Mouse (Mus musculus): ENCODE results near the gene C530008M17Rik.

C530008M17Rik gene

DNA sequence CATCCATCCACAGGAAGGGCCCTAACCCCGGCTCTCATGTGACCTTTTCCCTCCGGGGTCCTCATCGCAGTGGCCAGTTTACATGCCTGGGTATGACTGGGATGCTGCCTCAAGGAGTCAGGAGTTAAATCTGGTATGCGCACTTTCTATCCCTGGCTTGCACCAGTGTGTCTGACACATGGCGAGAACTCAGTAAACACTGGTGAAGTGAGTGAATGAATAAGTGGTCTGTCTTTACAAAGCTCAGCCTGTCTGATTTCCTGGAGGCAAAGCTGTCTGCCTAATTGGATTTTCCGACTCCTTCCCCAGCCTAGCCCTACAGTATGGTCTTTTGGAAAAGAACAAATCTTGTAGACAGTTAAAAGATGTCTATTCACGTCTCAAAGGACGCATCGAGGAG lies 45.8 kb downstream of the C530008M17Rik start:
- in situ Hi-C loops (cut with MboI, MseI), result no loop called here

DNA sequence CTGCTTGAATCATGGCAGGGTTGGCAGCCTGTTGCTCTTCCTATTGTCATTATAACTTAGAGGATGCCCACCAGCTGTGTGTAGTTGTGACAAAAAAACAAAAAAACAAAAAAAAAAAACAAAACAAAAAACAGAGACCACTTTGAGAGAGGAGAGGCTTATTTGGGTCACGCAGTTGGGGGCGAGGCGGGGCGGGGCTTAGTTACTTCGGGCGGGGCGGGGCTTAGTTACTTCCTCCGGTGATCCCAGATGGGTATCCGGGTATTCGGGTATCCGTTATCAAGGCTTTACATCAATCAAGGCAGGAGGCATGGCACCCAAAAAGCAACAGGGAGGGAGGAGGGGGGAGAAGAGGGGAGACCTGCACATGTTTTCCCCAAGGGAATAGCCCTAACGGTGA lies 46.3 kb downstream of the C530008M17Rik start:
- in situ Hi-C loops (cut with MboI, MseI), result no loop called here

DNA sequence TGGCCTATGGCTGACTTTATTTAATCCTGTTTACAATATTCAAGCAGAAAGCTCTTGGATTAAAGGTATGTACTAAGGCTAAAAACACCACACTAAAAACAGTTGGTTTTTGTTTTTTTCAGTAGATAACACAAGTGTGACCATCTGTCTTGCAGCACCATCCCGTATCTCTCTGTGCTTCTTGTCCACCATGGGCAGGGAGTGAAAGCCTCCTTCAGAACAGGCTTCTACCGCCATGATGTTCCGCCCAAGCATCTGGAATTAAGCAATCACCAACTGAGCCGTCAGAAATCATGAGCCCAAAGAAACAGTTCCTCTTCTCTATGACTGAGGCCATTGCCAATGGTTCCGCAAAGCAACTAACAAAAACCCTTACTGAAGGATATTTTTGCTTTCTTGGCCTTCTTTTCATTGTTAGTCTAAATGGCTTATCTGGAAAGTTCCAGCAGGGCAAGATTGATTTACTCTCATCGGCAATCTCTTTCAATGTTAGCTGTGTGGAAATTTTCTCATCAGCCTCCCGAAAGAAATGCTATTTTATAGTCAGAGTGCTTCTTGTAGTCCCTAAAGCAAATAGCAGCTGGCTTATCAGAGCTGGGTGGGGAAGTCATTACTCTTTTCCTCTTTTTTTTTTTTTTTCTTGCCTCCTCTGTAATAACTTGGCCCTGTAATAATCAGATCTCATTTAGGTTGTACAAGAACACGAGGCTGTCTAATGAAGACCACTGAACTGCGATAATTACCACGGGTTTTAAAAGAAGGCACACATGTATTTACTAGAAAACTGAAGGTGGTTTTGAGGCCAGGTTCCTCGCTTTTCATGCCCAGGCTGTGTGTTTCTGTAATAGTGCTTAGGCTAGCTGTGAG lies 49.2 kb downstream of the C530008M17Rik start:
- in situ Hi-C loops (cut with MboI, MseI), result no loop called here

DNA sequence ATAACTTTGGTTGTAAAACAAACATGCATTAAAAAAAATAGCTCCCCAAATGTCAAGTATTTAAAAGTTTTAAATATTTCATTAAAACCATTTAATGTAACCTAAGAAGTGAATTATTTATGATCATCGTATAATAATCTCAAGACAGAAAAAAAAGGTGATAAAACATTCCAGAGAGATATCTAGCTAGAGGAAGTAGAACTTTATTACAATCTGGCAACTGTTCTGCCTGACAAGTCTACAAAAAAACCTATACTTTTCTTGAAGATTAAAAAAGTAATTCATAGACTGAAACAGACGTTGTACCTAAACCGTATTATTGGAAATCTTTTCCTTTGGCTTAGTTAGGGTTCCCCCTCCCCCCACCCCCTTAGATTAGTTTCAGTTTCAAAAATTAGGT lies 50.8 kb downstream of the C530008M17Rik start:
- in situ Hi-C loops (cut with MboI, MseI), result no loop called here

DNA sequence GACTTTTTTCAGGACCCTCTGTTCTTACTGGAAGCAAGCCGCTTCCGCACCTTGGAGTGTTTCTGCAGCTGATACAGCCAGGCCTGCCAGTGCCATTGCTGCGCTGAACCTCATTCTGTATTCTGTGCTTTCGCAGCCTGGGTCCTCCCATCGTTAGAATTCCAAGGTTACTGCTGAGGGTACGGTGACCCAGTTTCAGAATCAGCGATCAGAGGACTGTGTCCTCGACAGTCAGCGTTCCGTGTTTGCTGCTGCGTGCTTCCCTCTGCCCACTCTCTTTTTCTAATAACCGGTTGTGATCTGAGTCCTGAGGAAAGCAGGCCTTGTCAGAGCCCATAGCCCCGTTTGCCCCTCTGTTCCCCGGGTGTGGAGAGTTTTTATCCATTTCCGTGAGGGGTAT lies 51.7 kb downstream of the C530008M17Rik start:
- in situ Hi-C loops (cut with MboI, MseI), result no loop called here

DNA sequence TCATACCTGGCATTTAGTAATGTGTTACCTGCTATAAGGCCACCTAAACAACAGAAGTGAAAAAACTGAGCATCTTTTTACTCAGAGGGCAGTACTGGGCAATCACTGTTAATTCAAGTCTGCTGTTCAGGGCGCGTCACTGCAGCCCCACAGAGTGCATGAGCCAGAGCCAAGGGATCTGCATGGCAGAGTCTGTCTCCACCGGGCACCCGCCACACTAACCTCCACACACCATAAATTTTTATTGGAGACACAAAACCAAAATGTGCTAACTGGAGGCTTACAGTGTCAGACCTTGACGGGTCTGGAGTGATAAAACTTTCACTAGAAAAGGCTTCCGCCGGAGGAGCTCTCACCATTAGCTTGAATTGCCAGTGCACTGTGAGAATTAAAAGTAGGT lies 57.4 kb downstream of the C530008M17Rik start:
- in situ Hi-C loops (cut with MboI, MseI), result no loop called here

DNA sequence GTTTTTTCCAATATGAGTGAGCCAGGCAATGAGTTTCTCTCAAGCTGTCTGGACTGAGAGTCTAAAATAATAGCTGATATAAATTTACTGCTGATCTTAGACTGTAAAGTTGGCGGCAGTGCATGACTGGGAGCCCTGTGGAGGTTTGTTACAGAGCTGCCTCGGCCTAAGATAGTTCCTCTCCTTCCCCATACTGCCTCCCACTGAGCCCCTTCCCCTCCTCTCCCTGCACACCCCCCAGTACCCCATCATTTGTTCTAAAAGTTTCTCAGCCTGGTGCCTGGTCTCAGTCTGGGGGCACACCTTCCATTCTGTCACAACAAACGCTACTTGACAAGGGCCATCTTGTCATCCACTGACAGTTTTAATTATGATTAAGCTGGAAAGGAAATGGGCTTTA lies 63.6 kb downstream of the C530008M17Rik start:
- in situ Hi-C loops (cut with MboI, MseI), result no loop called here

DNA sequence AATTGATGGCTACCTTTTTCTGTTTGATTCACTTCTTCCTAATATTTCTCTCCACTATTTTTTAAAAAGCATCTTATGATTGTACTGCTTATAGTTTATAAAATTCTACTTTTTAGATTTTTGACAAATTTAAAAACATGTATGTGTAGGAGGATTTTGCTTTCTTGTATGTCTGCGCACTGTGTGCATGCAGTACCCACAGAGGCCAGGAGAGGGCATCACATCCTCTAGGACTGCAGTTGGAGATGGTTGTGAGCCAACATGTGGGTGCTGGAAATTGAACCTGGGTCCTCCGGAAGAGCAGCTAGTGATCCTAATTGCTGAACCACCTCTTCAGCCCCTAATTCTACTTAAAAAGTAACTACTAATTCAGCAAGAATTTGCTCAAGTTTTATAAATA lies 68.6 kb downstream of the C530008M17Rik start:
- in situ Hi-C loops (cut with MboI, MseI), result no loop called here

DNA sequence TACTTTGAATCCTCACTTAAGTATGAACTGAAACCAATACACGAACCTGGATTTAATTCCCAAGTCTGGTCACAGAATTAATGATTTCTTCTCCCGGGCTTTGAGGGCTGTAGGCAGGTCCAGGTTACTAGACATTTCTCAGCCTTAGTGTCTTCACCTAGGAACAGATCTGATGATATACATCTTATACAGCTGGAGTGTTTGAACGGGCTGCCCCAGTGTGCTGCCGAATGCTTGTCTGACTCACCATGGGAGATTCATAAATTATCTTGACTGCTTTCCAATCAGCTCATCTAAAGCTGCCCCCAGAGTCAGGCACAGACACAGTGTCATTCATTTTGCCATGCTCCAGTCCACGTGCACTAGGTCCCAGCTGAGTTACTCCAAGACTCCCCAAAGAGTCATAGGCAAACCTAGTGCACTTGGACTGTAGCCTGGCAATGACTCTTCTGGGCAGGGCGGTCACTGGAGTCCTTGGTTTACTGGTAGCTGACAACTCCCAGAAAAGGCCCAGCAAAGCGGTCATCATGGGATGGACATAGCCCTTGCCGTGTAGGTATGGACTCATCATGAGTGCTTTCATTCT lies 70.3 kb downstream of the C530008M17Rik start:
- in situ Hi-C loops (cut with MboI, MseI), result no loop called here

DNA sequence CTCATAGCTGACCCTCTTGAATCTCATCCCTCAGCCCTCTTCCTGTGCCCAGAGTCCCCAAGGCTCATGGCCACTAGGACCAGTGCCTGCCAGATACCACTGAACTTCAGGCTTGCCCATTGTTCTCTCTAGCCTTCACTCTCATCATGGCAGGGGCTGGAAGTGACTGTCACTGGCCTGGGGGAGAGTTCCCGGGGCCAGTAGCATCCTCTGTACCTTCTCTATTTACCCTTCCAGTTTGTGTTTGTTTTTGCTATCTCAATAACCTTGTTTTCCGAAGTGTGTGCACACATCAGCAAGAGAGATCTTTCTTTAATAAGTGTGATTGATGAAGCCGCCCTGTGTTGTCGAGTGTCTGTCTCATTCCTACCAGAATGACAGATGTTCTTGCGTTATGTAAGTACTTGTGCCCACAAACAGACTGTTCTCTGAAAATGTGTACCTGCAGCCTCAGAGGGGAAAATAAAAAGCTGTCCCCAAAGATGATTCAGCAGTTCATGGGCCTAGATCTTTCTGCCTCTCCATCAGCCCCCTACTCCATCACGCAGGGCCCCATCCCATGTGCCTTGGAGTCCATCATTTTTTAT lies 76.8 kb downstream of the C530008M17Rik start:
- in situ Hi-C loops (cut with MboI, MseI), result no loop called here

DNA sequence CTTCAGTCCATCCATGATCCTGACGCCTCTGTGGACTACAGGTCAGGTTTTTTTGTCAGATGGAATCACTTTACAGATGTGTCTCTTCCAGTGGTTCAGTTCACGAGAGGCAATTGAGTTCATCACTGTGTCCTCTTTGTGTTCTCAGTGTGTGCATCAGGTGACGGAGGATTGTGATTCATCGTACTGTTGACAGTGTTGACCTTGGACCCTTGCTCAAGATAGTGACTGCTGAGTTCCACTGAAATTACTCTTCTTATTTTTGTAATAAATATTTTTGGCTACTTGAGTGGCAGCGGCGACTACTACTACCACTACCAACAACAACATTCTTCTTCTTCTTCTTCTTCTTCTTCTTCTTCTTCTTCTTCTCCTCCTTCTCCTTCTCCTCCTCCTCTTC lies 85.2 kb downstream of the C530008M17Rik start:
- in situ Hi-C loops (cut with MboI, MseI), result no loop called here

DNA sequence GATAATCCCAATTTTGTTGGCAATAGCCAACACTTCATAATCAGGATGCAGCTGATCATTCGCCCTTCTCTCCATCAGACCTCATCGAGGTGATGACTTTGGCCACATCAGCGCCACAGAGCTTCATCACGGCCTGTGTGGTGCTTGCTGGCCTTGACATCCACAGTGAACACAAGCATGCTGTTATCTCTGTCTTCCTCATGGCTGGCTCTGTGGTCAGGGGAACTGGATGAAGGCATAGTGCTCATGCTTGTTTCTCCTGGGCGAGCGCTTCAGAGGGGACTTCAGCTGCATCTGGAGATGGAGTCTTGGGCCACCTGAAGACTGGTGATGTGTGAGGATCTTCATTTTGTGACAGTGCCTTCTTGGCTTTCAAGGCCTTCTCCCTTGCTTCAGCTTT lies 85.8 kb downstream of the C530008M17Rik start:
- in situ Hi-C loops (cut with MboI, MseI), result no loop called here

DNA sequence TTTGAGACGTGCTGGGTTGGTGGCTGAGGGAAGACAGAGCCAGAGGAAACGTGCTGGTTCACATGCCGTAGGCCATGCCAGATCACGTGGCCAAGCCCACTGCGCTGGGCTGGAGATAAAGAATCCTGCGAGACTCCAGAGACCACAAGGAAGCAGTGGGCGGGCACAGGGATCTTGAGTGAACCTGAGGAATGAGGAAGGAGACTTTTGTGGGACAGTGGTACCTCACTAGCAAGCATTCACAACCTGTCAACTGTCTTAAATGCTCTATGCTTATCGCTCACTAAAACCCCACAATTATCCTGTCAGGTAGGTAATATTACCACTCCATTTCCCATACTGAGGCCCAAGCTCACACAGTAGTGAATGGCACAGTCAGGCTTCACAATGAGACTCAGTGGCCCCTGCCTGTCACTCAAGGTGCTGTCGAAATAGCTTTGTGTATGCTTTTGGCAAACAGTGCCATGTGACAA lies 88.5 kb downstream of the C530008M17Rik start:
- in situ Hi-C loops (cut with MboI, MseI), result no loop called here

DNA sequence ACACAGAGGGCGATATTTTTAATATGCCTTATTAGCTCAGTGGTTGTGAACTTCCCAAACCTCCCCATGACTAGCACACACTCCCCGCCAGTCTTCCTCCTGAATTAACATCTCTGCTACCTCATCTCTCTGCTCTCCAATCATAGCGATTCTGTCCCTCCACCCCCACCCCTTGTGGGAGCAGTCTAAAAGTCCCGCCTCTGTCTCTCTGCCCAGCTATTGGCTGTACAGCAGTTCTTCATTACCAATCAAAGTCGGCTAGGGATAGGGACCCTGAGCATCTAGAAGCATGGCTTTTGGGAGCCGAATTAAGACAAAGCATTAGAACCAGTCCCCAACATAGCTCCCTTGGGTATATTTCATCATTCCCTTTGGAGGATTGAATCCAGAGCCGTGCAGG lies 91.5 kb downstream of the C530008M17Rik start:
- in situ Hi-C loops (cut with MboI, MseI), result no loop called here

DNA sequence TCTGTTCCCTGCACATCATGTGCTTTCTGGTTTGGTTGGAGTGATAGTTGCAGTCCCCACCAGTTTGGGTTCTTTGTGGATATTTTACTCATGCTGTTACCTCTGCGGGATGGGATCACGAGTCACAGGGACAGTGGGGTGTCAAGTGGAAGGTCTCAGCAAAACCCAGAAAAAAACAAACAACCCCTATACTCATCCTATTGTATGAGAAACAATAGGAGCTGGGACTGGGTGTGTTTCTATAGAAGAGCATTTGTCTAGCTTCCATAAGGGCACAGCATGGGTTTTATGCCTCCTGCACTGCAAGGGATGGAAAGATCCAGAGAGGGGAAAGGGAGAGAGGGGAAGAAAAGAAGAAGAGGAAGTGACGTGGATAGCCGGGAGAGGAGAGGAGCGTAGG lies 96.0 kb downstream of the C530008M17Rik start:
- in situ Hi-C loops (cut with MboI, MseI), result loop anchor here in 1 of 2 experiments (10.0 kb wide), 1 partner anchor 1302 kb away; no protein-coding TSS in a partner anchor

DNA sequence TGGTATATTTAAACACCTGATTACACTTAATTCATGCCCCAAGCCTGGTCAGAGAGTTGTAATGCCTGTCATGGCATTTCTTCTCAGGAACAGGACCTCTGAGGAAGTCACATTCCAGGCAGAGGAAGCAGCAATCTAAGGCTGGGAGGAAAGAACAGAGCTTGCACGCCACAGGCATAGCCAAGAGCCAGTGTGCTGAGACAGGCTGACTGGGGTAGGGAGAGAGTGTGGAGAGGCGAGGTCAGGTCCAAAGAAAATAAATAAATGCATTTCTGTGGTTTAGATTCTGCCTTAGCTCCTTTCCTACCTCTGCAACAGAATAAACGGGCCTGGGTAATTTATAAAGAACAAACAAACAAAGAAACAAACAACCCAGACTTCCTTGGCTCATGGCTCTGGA lies 104.0 kb downstream of the C530008M17Rik start:
- in situ Hi-C loops (cut with MboI, MseI), result no loop called here

DNA sequence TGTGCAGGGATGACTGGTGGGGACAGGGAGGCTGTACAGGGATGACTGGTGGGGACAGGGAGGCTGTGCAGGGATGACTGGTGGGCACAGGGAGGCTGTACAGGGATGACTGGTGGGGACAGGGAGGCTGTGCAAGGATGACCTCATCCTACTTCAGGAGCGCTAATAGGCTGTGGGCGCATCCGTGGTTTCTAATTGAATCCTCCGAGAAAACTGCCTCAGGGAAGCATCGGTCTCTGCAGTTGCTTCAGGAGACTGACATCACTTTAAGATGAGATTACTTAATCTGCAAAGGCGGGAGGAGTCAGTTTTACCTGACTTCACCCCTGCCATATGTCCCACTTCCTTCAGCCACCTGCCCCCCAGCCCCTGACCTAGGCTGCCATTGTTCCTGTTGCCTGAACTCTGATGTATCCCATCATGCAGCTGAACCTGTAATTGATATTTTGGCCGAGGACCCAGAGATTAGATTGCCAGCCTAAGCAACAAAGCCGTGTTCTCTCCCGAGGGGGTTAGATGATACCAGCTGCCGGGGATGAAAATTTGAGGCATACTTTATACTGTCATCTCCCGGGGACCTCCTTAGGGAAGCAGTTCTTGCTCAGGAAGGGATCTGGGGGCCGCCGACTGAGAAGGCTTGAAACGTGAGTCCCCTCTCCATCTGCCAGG lies 105.9 kb downstream of the C530008M17Rik start:
- in situ Hi-C loops (cut with MboI, MseI), result no loop called here

DNA sequence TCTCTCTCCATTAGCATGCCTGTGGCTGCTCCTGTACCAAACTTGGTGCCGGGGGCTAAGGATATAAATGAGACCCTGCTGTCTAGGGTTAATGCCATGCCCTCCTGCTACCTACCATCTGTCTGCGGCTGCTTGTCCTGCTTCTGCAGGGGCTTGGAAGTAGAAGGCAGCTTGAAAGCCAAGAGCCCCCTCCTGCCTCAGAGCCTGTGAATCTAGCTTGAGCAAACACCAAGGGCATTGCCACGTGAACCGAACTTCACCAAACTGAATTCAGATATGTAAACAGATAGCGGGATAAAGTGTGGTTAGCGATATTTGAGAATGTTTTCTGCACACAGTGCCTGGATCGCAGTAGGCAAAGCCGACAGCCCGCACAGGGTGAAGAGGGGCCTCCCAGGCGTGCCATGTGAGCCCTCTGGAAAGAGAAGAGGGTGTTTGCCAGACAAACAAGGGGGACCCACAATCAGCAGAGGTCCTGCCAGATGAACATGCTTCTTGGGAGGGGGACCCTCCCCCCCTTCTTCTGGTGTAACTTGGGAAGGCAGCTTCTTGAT lies 106.9 kb downstream of the C530008M17Rik start:
- in situ Hi-C loops (cut with MboI, MseI), result no loop called here

DNA sequence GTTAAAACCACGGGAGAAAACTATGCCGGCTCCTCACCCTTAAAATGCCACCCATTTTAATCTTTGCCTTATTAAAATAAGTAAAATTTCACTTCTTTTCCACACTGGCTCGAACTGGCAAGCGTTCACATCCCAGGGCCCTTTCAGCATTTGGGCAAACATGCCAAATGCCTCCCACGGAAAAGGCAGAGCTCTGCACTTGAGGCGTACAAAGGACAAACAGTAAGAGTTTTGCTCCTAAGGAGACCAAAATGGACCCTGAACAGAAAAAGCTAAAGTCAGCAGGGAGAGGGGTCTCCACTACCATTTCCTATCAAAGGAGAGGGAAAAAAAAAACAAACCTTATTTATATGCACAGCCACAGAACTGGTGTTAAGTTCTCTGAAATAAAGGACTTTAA lies 107.4 kb downstream of the C530008M17Rik start:
- in situ Hi-C loops (cut with MboI, MseI), result no loop called here

DNA sequence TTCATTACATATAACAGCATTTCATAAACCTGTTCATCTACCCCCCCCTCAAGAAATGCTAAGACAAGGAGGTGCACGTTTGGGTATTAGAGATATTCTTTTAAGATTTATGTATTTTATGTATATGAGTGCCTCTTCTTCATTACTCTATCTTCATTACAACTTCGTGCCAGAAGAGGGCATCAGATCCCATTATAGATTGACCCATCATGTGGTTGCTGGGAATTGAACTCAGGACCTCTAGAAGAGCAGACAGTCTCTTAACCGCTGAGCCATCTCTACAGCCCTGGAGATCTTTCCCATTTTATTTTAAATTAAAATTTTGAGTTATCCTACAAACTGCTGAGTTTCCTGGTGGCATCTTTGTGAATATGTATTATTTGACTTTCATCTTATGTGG lies 112.7 kb downstream of the C530008M17Rik start:
- in situ Hi-C loops (cut with MboI, MseI), result no loop called here

DNA sequence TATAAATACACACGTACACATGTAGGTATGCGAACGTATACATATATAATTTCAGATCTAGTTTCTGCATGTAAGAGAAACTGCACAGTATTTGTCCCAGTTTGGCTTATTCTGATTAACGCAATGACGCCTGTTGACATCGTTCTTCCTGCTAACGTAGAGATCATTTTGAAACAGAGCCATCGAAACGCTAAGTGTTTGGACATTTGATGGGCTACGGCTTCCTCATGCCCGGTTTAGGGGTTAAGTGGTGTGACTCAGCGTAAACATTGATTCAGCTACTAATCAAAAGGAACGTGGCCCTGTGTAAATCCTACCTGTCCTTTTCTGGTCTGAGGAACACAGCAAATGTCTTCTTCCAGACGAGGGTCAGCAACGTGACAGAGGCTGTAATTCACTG lies 113.3 kb downstream of the C530008M17Rik start:
- in situ Hi-C loops (cut with MboI, MseI), result no loop called here

DNA sequence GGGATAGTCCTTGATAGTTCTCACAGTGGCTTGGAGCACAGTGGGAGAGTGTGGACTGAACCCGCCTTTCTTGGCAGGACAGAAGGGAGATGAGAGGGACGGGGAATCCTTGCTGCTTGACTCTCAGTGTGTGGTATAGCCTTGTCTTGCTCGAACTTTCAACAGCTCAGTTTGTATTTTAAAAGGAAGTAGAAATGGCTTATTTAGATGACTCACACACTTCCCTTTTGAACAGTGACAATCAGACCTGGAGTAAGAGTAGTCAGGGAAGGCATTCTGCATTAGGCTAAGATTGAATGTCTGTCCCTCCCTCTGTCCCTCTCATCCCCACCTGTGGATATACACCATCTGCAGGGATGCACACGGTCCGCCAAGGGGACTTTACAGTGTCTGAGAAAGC lies 115.1 kb downstream of the C530008M17Rik start:
- in situ Hi-C loops (cut with MboI, MseI), result no loop called here

Measured in T-helper 17 cell (primary cell).